ENCODE assay signal across 10 mouse cellular contexts in genomic region chr15:98675634-98676250, GRCm38 (mm10). TPM values are rescaled to one million over a fixed set of nuclear protein-coding genes. Genes with fewer than 3 reads are reported as not detected.
DNase-seq lines count a peak whose midpoint lies in the region; ATAC-seq and TF ChIP-seq lines count a peak whose summit lies in the region.
"Had no signal": no experiment of that assay in that cellular context is flagged by ENCODE, and none has a peak within 500 bp of the region (broad histone marks: within the 10 kb centered on the region; RNA-seq: fewer than 3 reads in every experiment).

No protein-coding gene starts in this region.

- no peaks in the 10 kb centered on the region for H3K9me3 ChIP-seq in heart, embryonic 15.5 days (replicated peaks)
- no peaks in the 10 kb centered on the region for H3K9me3 ChIP-seq in G1E (replicated peaks)
- H3K9me3 ChIP-seq in limb, embryonic 15.5 days, result no peaks in the 10 kb centered on the region

- whole genome bisulfite sequencing in heart, embryonic 15.5 days, result 10% methylated on average over 14 of the region's 14 CpGs
- 4% methylated on average over 14 of the region's 14 CpGs for WGBS in limb, embryonic 15.5 days

- DNase-seq in heart, adult 11 months, result no peak
- no peak for DNase-seq in G1E (ENCODE audit: low spot score)
- no peak for DNase-seq in right cerebral cortex, postnatal 36 days (ENCODE audit: low spot score in 2 of 2)
- DNase-seq in urinary bladder, postnatal 10 days (ENCODE audit: low spot score), result no peak
- no peak for DNase-seq in thymus, postnatal 36 days
- DNase-seq: gastrocnemius, postnatal 14 days had no signal

- H3K4me3 ChIP-seq in heart, embryonic 15.5 days, result peak overlapping the region; percentile 54
- peak overlapping the region; percentile 76; the same call in 1 of the 2 replicates for H3K4me3 ChIP-seq in G1E (ENCODE audit: low read depth, low read length)
- peak overlapping the region; percentile 53 for H3K4me3 ChIP-seq in embryonic fibroblast, embryonic 13.5 days (ENCODE audit: insufficient read depth, low read length)
- H3K4me3 ChIP-seq in limb, embryonic 15.5 days, result peak overlapping the region; percentile 39

- H3K4me1 ChIP-seq in heart, embryonic 15.5 days (replicated peaks), result peaks cover 32% of the 10 kb centered on the region
- H3K4me1 ChIP-seq in G1E (ENCODE audit: insufficient read depth, low read depth, low read length), result peaks cover 75% of the 10 kb centered on the region
- 0 out of 2 replicates have a peak, but pooled peaks cover 3% of the 10 kb centered on the region for H3K4me1 ChIP-seq in embryonic fibroblast, embryonic 13.5 days (ENCODE audit: control insufficient read depth, insufficient read depth, low read length)
- peaks cover 30% of the 10 kb centered on the region for H3K4me1 ChIP-seq in limb, embryonic 15.5 days

- H3K36me3 ChIP-seq in heart, embryonic 15.5 days, result no peaks in the 10 kb centered on the region
- peaks cover 35% of the 10 kb centered on the region for H3K36me3 ChIP-seq in G1E (replicated peaks)
- no peaks in the 10 kb centered on the region for H3K36me3 ChIP-seq in limb, embryonic 15.5 days

- no peak overlapping the region for H3K9ac ChIP-seq in heart, embryonic 15.5 days
- H3K9ac ChIP-seq in limb, embryonic 15.5 days, result no peak overlapping the region

- ATAC-seq in heart, embryonic 15.5 days (replicated peaks; ENCODE audit: insufficient number of reproducible peaks, insufficient read depth, low FRiP score, low read depth), result no peak
- no peak for ATAC-seq in G1E (ENCODE audit: extremely low read depth, insufficient number of reproducible peaks, low FRiP score, poor library complexity, severe bottlenecking)
- no peak for ATAC-seq in limb, embryonic 15.5 days (ENCODE audit: insufficient number of reproducible peaks, low FRiP score, low TSS enrichment, low read depth)

- no peak overlapping the region for H3K27ac ChIP-seq in heart, embryonic 15.5 days
- no peak overlapping the region for H3K27ac ChIP-seq in embryonic fibroblast, embryonic 13.5 days (ENCODE audit: insufficient read depth, low read length)
- no peak overlapping the region for H3K27ac ChIP-seq in limb, embryonic 15.5 days

- H3K4me2 ChIP-seq in heart, embryonic 15.5 days, result peak overlapping the region; percentile 98
- H3K4me2 ChIP-seq in limb, embryonic 15.5 days, result peak overlapping the region; percentile 30

- no peak for TF ChIP-seq POLR2A in embryonic fibroblast, embryonic 13.5 days (IDR thresholded peaks at IDR 0.05; ENCODE audit: low read depth, low read length)

- TF ChIP-seq CTCF in G1E (IDR thresholded peaks at IDR 0.05; ENCODE audit: low read depth, low read length), result no peak
- no peak for TF ChIP-seq CTCF in embryonic fibroblast, embryonic 13.5 days (IDR thresholded peaks at IDR 0.05; ENCODE audit: borderline replicate concordance, insufficient read depth, low read length)

- peaks cover 32% of the 10 kb centered on the region for H3K27me3 ChIP-seq in heart, embryonic 15.5 days
- H3K27me3 ChIP-seq in G1E (ENCODE audit: insufficient read depth, low read length), result peaks cover 26% of the 10 kb centered on the region
- peaks cover 52% of the 10 kb centered on the region for H3K27me3 ChIP-seq in limb, embryonic 15.5 days

RNA-seq across cellular contexts. Expression of gene Rnd1, which starts 1.5 kb away (rescaled TPM):
- 1.1 and 1.2 TPM in 2 replicates for polyA plus RNA-seq in heart, embryonic 15.5 days (2015; fragmentation: Nextera tagmentation; extraction: Ambion mirVana)
- total RNA-seq in G1E (2014; fragmentation: Nextera tagmentation) (3.2 and 3.3 TPM in 2 replicates), G1E (2017) (1.2 and 1.5 TPM in 2 replicates)
- polyA plus RNA-seq in G1E (2012), result 1.0 and 1.1 TPM in 2 replicates
- 9.6 and 14.3 TPM in 2 replicates for polyA plus RNA-seq in embryonic fibroblast, embryonic 13.5 days (2011; ENCODE audit: insufficient read length, low read depth, missing spikeins)
- 0.71 and 0.95 TPM in 2 replicates for polyA plus RNA-seq in limb, embryonic 15.5 days (2015; fragmentation: Nextera tagmentation; extraction: Ambion mirVana)

RNA-seq across cellular contexts. Expression of gene Ddx23, which starts 13.0 kb away (rescaled TPM):
- polyA plus RNA-seq in heart, embryonic 15.5 days (2015; fragmentation: Nextera tagmentation; extraction: Ambion mirVana), result 16.1 and 17.8 TPM in 2 replicates
- total RNA-seq in G1E (2014; fragmentation: Nextera tagmentation) (61.4 and 66.6 TPM in 2 replicates), G1E (2017) (101 and 154 TPM in 2 replicates)
- polyA plus RNA-seq in G1E (2012), result 100 and 112 TPM in 2 replicates
- 58.8 and 62.4 TPM in 2 replicates for polyA plus RNA-seq in embryonic fibroblast, embryonic 13.5 days (2011; ENCODE audit: insufficient read length, low read depth, missing spikeins)
- polyA plus RNA-seq in limb, embryonic 15.5 days (2015; fragmentation: Nextera tagmentation; extraction: Ambion mirVana), result 18.5 and 24.7 TPM in 2 replicates

RNA-seq across cellular contexts. Expression of gene Ccdc65, which starts 32.3 kb away (rescaled TPM):
- polyA plus RNA-seq in heart, embryonic 15.5 days (2015; fragmentation: Nextera tagmentation; extraction: Ambion mirVana), result 0.87 and 1.0 TPM in 2 replicates
- 1.0 TPM in 1 of 2 replicates, not detected in the other for total RNA-seq in G1E (2014; fragmentation: Nextera tagmentation)
- total RNA-seq in G1E (2017), result 0.06 and 0.60 TPM in 2 replicates
- polyA plus RNA-seq in G1E (2012), result not detected in 2 replicates
- polyA plus RNA-seq in embryonic fibroblast, embryonic 13.5 days (2011; ENCODE audit: insufficient read length, low read depth, missing spikeins), result 2.7 and 3.2 TPM in 2 replicates
- polyA plus RNA-seq in limb, embryonic 15.5 days (2015; fragmentation: Nextera tagmentation; extraction: Ambion mirVana), result 0.65 and 0.74 TPM in 2 replicates
- total RNA-seq: gastrocnemius, postnatal 14 days; neutrophil, adult 5-6 weeks had no signal

RNA-seq across cellular contexts. Expression of gene Cacnb3, which starts 45.1 kb away (rescaled TPM):
- polyA plus RNA-seq in heart, embryonic 15.5 days (2015; fragmentation: Nextera tagmentation; extraction: Ambion mirVana), result 8.7 and 12.8 TPM in 2 replicates
- 0.29 TPM in 1 of 2 replicates, not detected in the other for total RNA-seq in G1E (2014; fragmentation: Nextera tagmentation)
- total RNA-seq in G1E (2017), result 0.12 and 0.22 TPM in 2 replicates
- 0.14 and 0.22 TPM in 2 replicates for polyA plus RNA-seq in G1E (2012)
- 40.5 and 44.2 TPM in 2 replicates for polyA plus RNA-seq in embryonic fibroblast, embryonic 13.5 days (2011; ENCODE audit: insufficient read length, low read depth, missing spikeins)
- polyA plus RNA-seq in limb, embryonic 15.5 days (2015; fragmentation: Nextera tagmentation; extraction: Ambion mirVana), result 41.4 and 46.6 TPM in 2 replicates
- total RNA-seq: neutrophil, adult 5-6 weeks had no signal

RNA-seq across cellular contexts. Expression of gene Fkbp11, which starts 52.3 kb away (rescaled TPM):
- polyA plus RNA-seq in heart, embryonic 15.5 days (2015; fragmentation: Nextera tagmentation; extraction: Ambion mirVana), result 20.9 and 26.6 TPM in 2 replicates
- total RNA-seq in G1E (2014; fragmentation: Nextera tagmentation) (11.5 and 14.1 TPM in 2 replicates), G1E (2017) (6.2 and 6.7 TPM in 2 replicates)
- polyA plus RNA-seq in G1E (2012), result 20.2 and 23.8 TPM in 2 replicates
- 48.6 and 57.3 TPM in 2 replicates for polyA plus RNA-seq in embryonic fibroblast, embryonic 13.5 days (2011; ENCODE audit: insufficient read length, low read depth, missing spikeins)
- 90.0 and 101 TPM in 2 replicates for polyA plus RNA-seq in limb, embryonic 15.5 days (2015; fragmentation: Nextera tagmentation; extraction: Ambion mirVana)
